Mouse (Mus musculus) intestine, postnatal 0 days (tissue): Measurements from ENCODE around the gene Hs2st1. TPM values are rescaled to one million over a fixed set of nuclear protein-coding genes. Genes with fewer than 3 reads are reported as not detected.
A peak's percentile ranks its signal among the peaks of the same experiment; 100 is the strongest.

Source experiments
- ATAC-seq: fragments of 200-750 bp; cut with Nextera tagmentation; 2 replicates; pipeline ENCODE4 v1.8.0; 2017; ENCODE audit warnings: mild to moderate bottlenecking, moderate TSS enrichment, moderate library complexity
- H3K27ac ChIP-seq: fragments of 300-500 bp; sonication (generic); 2 replicates; pipeline ENCODE4 v1.5.1; 2014; ENCODE audit warnings: mild to moderate bottlenecking, low read depth, low read length, moderate library complexity
- H3K27me3 ChIP-seq: fragments of 300-500 bp; sonication (generic); replicated peaks from 2 replicates; pipeline ENCODE4 v1.6.1; 2014; ENCODE audit warnings: low read length, mixed read lengths; ENCODE audit not compliant: control insufficient read depth, insufficient read depth
- H3K36me3 ChIP-seq: fragments of 300-500 bp; sonication (generic); 2 replicates; pipeline ENCODE4 v1.6.1; 2014; ENCODE audit warnings: mild to moderate bottlenecking, moderate library complexity; ENCODE audit not compliant: control insufficient read depth, insufficient read depth
- H3K4me1 ChIP-seq: fragments of 300-500 bp; sonication (generic); replicated peaks from 2 replicates; pipeline ENCODE4 v1.6.1; 2014; ENCODE audit warnings: antibody characterized with exemption, low read length, mixed read lengths; ENCODE audit not compliant: control insufficient read depth, insufficient read depth
- H3K4me2 ChIP-seq: fragments of 300-500 bp; sonication (generic); replicated peaks from 2 replicates; pipeline ENCODE4 v1.6.1; 2014; ENCODE audit warnings: low read depth, mild to moderate bottlenecking, moderate library complexity
- H3K4me3 ChIP-seq: fragments of 300-500 bp; sonication (generic); 2 replicates; pipeline ENCODE4 v1.5.1; 2014; ENCODE audit warnings: low read depth, low read length
- H3K9ac ChIP-seq: fragments of 300-500 bp; sonication (generic); 2 replicates; pipeline ENCODE4 v1.6.1; 2014; ENCODE audit warnings: mild to moderate bottlenecking, low read depth, low read length
- H3K9me3 ChIP-seq: fragments of 300-500 bp; sonication (generic); 2 replicates; pipeline ENCODE4 v1.6.1; 2016; ENCODE audit warnings: mixed run types; ENCODE audit not compliant: control insufficient read depth
- CTCF ChIP-seq: sonication (generic); IDR thresholded peaks from 2 replicates; pipeline ENCODE4 v1.5.1; 2016; ENCODE audit warnings: low read depth, mild to moderate bottlenecking, control low read depth, antibody characterized with exemption, moderate library complexity
- WGBS: fragments of 180-500 bp; shearing (Covaris S2); extraction: QIAGEN DNeasy Blood & Tissue Kit; methylation state at CpG from one replicate; pipeline ENCODE4 v1.1.7; 2014; 5-methylcytosine and 5-hydroxymethylcytosine counted together
- polyA plus RNA-seq: library from polyadenylated mRNA; unstranded; fragments of >200 nt; fragmentation: Nextera tagmentation; extraction: Ambion mirVana; gene quantifications from 2 replicates; pipeline ENCODE4 v1.2.1, GENCODE M21; 2015

Hs2st1 gene
- polyA plus RNA-seq = 6.1 and 6.9 TPM in 2 replicates

GRCm38 (mm10) chr3:144570047-144570815, at the start of gene Hs2st1, which contains the start of gene Selenof:
TSS of gene Hs2st1 (minus strand) at chr3:144570181.
TSS of gene Selenof (plus strand) at chr3:144570304.
- ATAC-seq = peak; percentile 98
- Histone ChIP-seq H3K27ac (peak within 1 kb of the TSS; percentile 89), H3K9ac (peak within 1 kb of the TSS; percentile 91), H3K4me1 (peaks cover 6% of the 10 kb centered on the region), H3K4me3 (peak within 1 kb of the TSS; percentile 88), H3K9me3 (no peaks in the 10 kb centered on the region), H3K4me2 (peak within 1 kb of the TSS; percentile 99), H3K27me3 (no peaks in the 10 kb centered on the region), H3K36me3 (no peaks in the 10 kb centered on the region)
- TF ChIP-seq CTCF = peak; percentile 56
- under 1% methylated on average over 61 of the region's 69 CpGs for WGBS

GRCm38 (mm10) chr3:144617633-144618180, 47.7 kb upstream of the Hs2st1 start:
- Histone ChIP-seq H3K27ac (peak overlapping the region; percentile 6; the same call in 1 of the 2 replicates), H3K36me3 (no peaks in the 10 kb centered on the region), H3K9ac (no peak overlapping the region), H3K4me2 (no peak overlapping the region), H3K4me1 (0 out of 2 replicates have a peak, but pooled peaks cover 2% of the 10 kb centered on the region), H3K4me3 (no peak overlapping the region), H3K9me3 (no peaks in the 10 kb centered on the region), H3K27me3 (no peaks in the 10 kb centered on the region)
- 68% methylated on average over 10 of the region's 10 CpGs for WGBS
- no peak for TF ChIP-seq CTCF
- ATAC-seq = no peak

GRCm38 (mm10) chr3:144616654-144617425, 46.9 kb upstream of the Hs2st1 start:
- H3K4me2 ChIP-seq = no peak overlapping the region

GRCm38 (mm10) chr3:144615459-144615858, 45.5 kb upstream of the Hs2st1 start:
- H3K27ac ChIP-seq = no peak overlapping the region

More at GRCm38 (mm10) chr3:144616654-144617425, 46.9 kb upstream of the Hs2st1 start:
- TF ChIP-seq CTCF = peak; percentile 98
- peak; percentile 73 for ATAC-seq
- H3K27ac ChIP-seq = no peak overlapping the region
- H3K4me3 ChIP-seq = no peak overlapping the region
- H3K4me1 ChIP-seq = 0 out of 2 replicates have a peak, but pooled peaks cover 4% of the 10 kb centered on the region
- H3K9ac ChIP-seq = no peak overlapping the region
- WGBS = 65% methylated on average over 8 of the region's 8 CpGs
- H3K27me3 ChIP-seq = no peaks in the 10 kb centered on the region
- no peaks in the 10 kb centered on the region for H3K36me3 ChIP-seq
- no peaks in the 10 kb centered on the region for H3K9me3 ChIP-seq

GRCm38 (mm10) chr3:144614698-144615097, 44.7 kb upstream of the Hs2st1 start:
- no peaks in the 10 kb centered on the region for H3K9me3 ChIP-seq
- no peak for TF ChIP-seq CTCF
- H3K36me3 ChIP-seq = no peaks in the 10 kb centered on the region
- no peak overlapping the region for H3K4me3 ChIP-seq
- H3K27me3 ChIP-seq = no peaks in the 10 kb centered on the region
- no peak overlapping the region for H3K9ac ChIP-seq
- H3K27ac ChIP-seq = no peak overlapping the region
- ATAC-seq = no peak
- peaks cover 4% of the 10 kb centered on the region; the same call in 1 of the 2 replicates for H3K4me1 ChIP-seq
- no peak overlapping the region for H3K4me2 ChIP-seq
- 61% methylated on average over 10 of the region's 10 CpGs for WGBS

More at GRCm38 (mm10) chr3:144615459-144615858, 45.5 kb upstream of the Hs2st1 start:
- TF ChIP-seq CTCF = no peak
- no peaks in the 10 kb centered on the region for H3K36me3 ChIP-seq
- H3K9ac ChIP-seq = no peak overlapping the region
- H3K4me2 ChIP-seq = no peak overlapping the region
- WGBS = 56% methylated on average over 9 of the region's 9 CpGs
- ATAC-seq = no peak
- H3K4me3 ChIP-seq = no peak overlapping the region
- H3K27me3 ChIP-seq = no peaks in the 10 kb centered on the region
- no peaks in the 10 kb centered on the region for H3K9me3 ChIP-seq
- peaks cover 4% of the 10 kb centered on the region; the same call in 1 of the 2 replicates for H3K4me1 ChIP-seq

GRCm38 (mm10) chr3:144614277-144614676, 44.3 kb upstream of the Hs2st1 start:
- Histone ChIP-seq H3K4me2 (no peak overlapping the region), H3K4me1 (peaks cover 4% of the 10 kb centered on the region; the same call in 1 of the 2 replicates), H3K9ac (no peak overlapping the region), H3K27me3 (no peaks in the 10 kb centered on the region), H3K36me3 (no peaks in the 10 kb centered on the region), H3K27ac (no peak overlapping the region), H3K4me3 (no peak overlapping the region), H3K9me3 (no peaks in the 10 kb centered on the region)
- WGBS = 63% methylated on average over 6 of the region's 6 CpGs
- ATAC-seq = no peak
- no peak for TF ChIP-seq CTCF
